Mouse (Mus musculus): ENCODE results near the gene Prickle1.

The Prickle1 gene

DNA sequence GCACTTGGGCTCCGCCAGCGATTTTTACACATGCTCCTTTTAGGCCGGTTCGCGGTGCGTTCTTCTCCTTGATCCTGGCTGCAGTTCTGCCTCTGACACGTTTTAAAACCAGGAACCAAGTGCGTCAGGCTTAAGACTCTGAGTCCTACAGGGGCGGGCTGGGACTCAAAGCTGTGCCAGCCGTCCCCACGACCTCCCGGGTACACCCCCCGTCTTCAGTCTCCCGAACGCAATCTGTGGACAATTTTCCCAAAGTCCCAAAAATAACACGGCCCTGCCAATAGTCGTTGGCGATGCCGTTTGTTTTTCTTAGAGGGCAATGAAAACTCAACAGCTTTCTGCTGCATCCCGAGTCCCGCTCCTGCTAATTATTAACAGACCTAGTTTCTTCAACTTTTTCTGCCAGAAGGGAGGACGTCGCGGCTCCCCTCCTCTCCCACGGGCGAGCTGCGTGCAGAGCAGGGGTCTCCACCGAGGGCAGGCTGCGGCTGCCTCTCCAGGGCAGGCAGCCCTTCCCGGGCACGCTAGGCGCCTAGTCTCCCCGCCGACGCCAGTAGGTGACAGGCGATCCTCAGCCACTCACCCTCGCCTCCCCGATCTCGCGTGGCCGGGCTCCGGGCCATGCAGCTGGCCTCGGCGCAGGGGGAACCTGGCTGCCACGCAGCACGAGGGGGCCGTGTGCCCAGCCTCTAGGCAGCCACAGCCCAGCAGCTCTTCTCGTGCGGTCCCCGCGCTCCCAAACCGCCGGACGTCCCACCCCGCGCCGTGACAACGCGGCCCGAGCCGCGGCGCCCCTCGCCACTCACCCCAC, 598 bp downstream of the Prickle1 start:
- DNase-seq (ENCODE audit: low spot score in 2 of 2), result peak; percentile 37 to 44

DNA sequence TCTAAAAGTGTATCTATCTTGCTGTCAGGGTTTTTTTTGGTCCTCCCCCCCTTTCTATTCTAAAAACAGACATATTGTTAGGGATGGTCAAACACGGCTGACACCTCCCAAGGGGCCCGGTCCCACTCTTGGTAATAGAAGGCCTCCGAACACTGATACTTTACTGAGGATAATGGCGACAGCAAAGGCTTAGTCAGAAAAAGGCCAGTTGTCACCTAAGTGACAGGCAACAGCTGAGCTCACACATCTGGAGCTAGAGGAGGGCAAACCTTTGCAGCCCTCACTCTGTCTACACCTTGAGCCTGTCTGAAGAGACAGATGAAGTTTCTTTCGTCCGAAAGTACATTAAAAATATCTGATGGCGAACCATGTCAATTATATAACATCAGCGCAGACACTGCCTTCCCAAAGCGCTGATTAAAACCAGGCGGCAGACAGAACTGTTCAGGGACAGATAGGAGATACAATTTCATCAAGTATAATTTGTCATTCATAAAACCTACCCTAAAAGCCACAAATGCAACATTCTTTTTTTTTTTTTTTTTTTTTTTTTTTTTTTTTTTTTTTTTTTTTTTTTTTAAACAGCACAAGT, 1.3 kb downstream of the Prickle1 start:
- DNase-seq (ENCODE audit: low spot score in 2 of 2), result no peak

DNA sequence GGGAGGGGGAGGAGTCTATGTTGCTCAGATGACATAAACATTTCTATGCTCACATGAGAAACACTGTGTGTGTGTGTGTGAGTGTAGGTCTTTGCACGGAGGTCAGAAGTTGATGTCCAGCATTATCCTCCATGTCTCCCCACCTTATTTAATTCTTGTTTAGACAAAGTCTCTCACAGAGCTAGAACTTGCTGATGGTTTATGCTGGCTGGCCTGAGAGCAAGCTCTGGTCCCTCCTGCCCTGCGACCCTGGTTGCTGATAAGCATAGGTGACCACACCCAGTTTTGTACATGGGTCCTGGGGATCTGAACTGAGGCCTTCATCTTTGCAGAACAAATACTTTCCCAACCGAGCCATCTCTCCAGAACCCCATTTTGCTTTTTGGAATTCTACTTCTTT, 3.1 kb downstream of the Prickle1 start:
- no peak for DNase-seq (ENCODE audit: low spot score in 2 of 2)

DNA sequence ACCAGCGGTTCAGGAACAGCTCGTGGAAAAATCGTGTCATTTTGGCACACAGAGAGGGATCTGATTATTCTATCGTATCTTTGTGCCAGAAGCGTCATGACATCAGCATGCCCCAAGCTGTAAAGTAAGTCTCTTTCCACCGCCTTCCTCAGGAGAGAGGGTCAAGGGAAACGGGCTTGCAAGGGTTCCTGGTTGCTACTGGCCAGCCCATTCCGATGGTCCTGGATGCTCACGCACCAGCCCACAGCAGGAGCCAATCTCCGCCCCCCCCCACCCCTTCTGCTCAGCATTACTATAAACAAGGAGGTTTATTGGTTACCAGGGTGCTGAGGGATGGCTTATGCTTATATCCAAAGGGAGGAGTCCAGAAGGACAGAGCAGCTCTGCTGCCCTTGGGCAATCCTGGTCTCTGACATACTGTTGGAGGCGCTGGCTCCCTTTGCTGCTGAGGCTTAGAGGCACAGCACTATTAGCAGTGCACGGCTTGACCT, 3.8 kb downstream of the Prickle1 start:
- DNase-seq (ENCODE audit: low spot score in 2 of 2), result no peak

DNA sequence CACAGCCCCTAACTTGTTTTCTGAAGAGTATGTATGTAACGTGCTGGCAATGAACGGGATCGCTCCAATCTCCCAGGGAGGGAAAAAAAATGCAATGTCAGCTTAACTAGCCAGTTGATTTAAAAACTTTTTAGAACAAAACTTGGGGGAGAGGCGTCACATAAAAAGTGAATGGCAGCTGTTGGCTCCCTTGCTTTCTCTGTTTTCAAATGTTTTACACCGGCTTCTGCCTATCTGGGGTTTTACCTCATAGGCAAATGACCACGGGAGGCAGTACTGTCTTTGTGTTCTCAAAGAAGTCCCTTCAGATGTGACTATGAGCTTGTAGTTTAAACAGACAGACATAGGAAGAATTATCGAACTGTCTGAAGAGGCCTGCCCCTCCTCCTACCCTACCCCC, 4.3 kb downstream of the Prickle1 start:
- no peak for DNase-seq (ENCODE audit: low spot score in 2 of 2)

DNA sequence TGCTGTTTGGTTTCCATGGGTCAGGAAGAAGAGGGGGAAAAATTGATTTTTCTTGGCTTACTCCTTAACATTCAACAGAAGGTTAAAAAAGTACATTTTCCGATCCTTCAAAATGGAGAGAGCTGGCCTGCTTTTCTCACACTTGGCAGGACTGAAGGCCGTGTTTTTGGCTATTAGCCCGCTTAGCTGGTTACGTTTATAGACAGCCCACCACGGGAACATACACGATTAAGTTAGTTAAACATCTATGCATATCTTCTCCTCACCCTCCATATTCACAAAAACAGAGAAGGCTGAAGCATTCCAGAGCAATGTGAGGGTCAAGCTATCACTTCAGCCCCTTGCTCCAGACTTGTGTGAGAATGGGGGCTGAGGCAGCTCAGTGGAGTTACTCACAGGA, 7.3 kb downstream of the Prickle1 start:
- no peak for DNase-seq (ENCODE audit: low spot score in 2 of 2)

DNA sequence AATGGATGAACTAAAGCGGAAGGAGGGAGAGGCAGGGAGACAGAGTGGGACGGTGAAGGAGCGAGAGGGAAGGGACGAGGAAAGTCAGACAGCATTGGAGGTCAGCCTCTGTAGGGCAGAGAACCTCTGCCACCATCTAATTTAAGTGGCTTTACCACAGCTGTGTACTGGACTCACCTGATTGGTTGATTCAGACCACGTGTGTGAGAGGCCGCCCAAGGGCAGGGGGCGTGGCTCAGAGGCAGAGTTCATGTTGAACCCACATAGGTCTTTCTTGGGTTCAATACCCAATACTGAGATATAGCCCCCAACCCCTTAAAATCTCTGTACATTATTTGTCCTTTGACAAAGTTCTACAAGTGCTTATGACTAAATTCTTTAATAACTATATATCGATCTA, 8.0 kb downstream of the Prickle1 start:
- no peak for DNase-seq (ENCODE audit: low spot score in 2 of 2)

DNA sequence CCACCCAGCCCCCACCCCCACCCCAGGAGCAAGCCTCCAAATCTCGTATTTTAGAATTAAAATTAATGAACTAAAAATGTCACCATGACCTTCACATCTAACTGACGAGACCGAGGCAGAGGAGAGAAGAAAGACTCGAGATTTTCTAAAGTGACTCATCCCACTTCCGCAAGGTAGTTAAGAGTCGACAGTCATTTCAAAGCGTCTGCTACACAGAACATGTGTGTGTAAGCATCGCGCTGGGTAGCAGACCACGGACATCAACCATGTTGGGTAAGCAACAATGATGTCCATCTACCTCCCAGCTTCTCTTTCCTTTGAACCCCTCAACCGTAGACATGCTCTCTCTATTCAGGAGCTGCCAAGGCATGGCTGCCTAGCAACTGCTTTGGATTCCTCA, 12.6 kb downstream of the Prickle1 start:
- no peak for DNase-seq (ENCODE audit: low spot score in 2 of 2)

DNA sequence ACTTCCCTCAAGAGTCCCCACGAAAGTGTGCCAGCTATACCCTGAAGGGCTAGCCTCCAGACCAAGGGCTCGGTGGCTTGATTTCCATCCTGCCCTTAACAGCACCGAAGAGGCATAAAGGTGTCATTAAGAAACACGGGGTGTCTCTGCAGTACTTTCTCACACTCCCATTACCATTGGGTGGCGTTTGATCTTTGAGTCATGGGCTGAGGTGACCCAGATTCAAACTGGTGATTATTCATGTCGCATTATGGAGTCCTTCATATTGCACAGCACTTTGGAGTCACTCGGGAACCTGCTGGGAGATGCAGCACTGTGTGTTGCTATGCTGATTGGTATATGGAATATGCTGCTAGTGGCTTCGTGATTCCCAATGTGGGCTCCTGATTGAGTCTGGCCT, 14.0 kb downstream of the Prickle1 start:
- DNase-seq (ENCODE audit: low spot score in 2 of 2), result no peak

DNA sequence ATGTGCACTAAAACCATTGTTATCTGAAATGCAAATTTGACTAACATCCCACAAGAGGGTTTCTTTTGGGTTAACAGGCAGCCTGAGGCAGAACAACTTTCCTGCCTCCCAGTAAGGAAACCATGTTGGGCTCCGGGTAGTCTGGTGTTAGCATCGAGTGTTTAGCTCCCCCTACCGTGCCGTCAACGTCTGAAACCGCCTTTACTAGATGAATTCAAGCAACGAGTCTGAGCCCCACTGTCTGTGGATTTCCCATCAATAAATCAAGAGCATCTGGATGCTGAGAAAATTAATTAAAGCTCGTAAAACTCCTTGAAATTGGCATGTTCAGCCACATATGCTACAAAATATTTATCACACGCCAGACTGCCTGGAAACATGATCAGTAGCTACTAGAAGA, 15.8 kb downstream of the Prickle1 start:
- no peak for DNase-seq (ENCODE audit: low spot score in 2 of 2)

DNA sequence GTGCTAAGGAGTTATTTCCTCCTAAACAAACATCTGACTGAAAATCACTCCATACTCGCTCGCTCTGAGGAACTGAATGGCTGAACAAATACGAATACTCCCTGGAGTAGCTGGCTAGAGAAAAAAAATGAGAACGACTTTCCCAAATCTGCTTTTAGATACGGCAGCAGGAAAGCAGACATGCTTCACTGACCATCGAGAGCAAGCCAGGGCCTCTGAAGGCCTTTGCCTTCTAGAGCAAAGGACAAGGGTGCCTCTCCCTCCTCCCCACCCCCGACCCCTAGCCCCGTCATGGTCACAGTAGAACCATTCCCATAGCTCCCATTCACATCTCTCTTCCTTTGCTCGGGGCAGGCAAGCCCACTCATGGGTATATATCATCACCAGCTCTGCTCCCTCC, 16.6 kb downstream of the Prickle1 start:
- DNase-seq (ENCODE audit: low spot score in 2 of 2), result no peak

DNA sequence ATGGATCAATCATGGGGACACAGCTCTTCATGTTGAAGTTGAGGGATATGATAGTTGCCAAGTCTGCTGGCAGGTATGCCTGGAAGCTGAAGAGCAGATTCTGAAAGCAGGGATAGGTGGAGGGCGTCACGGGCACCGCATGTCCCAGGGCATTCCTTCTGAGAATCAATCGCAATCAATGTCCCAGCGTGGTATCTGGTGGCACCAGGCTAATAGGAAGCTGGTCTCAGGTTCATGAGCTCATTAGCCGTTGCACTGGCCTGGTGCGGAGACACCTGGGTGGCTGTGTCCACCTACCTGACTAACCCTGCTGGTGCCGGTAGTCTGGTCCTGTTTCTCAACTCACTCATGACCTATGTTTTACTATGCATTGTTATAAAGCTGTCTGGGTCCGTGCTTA, 19.3 kb downstream of the Prickle1 start:
- no peak for DNase-seq (ENCODE audit: low spot score in 2 of 2)

DNA sequence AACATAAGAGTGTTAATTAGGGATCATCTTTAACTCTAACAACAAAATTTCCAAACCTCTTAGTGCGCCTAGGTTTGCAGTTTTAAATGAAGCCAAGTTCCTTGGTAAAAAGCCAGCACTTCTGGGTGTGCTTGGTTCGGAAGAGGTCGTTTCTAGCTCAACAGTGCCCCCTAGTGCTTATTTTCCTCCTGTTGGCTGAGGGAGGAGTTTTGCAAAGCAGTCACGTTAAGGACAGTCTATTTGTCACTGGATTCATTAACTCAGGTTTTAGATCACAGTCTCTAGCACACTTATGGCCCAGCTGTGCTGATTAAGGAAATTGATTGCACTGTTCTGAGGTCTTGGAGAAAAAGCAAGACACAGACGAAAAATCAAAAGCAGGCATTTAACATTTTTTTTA, 19.8 kb downstream of the Prickle1 start:
- peak; percentile 61 to 91 for DNase-seq (ENCODE audit: low spot score in 2 of 2)

DNA sequence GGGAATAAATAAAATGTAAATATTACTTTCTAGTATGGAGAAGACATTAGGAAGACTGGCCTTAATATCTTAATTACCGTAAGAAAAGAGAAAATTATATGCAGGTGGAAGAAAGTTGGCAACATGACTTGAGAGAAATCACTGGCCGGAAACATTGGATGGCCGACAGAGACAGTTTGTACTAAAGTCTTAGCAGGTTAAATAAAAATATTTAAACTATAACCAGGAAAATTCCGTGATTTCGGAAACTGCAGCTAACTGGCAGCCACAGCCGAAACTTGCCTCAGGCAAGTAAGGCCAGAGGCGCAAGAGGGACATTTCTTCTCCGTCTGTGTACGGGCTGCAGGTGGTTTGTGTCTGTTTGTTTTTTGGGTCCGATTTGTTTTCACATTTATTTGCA, 22.8 kb downstream of the Prickle1 start:
- no peak for DNase-seq (ENCODE audit: low spot score in 2 of 2)

DNA sequence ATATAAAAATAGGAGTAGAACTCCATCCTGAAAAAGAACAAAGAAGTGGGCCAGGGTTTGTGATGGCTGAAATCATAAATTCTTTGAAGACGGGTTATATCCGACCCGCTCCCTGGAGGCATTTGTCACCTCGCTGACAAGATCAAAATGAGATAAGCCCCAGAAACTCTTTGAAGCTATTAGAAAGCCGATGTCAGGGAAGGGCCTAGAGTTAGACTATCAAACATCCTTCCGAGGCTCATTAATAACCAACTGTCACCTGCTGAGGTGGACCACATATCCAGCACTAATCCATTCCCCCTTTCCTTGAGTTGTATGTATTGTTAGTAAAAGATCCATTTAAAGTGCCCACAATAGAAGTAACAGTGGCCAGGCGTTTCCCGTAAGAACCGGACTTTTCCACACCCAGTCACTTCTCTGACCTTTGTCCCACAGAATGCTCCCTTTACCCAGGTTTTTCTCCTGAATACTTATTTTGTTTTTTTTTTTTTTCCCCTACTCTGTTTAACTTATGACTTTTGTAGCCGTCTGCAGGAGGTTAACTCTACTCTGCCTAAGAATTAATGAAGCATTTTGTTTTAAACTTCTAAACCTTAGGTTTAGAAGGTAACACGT, 24.7 kb downstream of the Prickle1 start:
- no peak for DNase-seq (ENCODE audit: low spot score in 2 of 2)

DNA sequence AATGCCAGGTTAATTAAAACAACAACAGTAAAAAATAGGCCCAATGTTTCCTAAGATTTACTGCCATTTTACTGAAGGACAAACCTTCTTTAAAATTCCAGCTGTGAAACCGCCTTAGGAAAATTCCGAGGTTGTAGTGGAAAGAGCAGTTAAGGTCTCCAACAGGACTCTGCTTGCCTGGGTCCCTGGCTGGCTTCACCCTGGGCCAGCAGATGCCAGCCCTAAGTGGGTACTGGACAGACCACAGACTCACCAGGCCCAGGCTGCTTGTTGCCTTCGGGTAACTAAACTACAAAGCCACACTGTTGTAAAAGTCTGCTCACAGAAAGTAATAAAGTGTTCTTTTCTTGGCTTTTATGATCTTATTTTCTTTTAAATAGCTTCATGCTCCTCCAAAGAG, 26.8 kb downstream of the Prickle1 start:
- no peak for DNase-seq (ENCODE audit: low spot score in 2 of 2)

DNA sequence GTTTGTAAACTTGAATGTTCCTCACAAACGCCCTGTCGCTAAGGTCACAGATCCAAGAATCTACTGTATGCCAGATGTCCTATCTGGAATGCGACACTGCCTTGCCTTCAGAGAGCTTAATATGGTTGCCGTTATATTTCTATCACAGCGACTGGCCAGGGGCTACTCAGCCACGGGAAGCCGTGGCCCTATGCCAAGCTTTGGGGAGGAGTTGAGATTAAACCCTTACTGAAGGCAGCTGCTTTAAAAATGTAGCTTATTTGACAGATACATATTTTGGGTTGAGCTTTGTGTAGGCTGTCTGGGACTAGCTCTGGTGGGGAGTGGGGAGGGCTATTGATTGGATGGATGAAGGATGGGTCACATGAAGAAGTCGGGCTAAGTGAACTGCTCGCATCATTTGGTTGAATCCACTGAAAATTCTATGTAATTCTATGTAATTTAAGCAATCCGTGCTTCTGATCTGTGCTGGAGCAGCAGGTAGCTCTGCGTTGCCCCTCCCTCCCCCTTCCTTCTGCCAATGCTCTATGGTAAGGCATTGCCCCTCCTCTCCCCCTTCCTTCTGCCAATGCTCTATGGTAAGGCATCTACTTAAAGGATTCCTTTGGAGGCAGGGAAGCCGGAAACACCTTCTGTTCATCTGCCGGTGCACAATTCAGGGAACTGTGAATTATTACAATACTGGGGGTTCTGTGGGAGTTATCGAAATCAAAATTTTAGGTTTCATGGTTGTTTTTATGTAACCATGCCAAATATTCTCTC, 28.0 kb downstream of the Prickle1 start:
- DNase-seq (ENCODE audit: low spot score in 2 of 2), result no peak

DNA sequence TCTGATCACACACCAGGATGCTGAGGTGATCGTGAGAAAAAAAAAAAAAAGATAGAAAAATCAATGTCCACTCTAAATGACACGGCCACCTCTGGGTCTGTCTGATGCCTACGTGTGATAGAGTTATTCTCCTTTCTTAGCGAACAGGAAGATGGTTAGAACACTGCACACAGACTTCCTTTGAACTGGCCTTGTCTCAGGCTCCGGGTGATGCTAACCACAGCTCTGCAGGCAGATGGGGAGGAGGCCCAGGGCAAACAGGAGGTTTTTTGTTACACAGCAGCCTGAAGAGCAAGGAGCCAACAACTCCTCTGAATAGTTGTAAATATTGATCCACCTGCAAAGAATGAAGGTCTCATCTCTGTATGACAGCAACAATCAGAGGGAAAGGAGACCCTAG, 32.2 kb downstream of the Prickle1 start:
- peak; percentile 26 to 31 for DNase-seq (ENCODE audit: low spot score in 2 of 2)

DNA sequence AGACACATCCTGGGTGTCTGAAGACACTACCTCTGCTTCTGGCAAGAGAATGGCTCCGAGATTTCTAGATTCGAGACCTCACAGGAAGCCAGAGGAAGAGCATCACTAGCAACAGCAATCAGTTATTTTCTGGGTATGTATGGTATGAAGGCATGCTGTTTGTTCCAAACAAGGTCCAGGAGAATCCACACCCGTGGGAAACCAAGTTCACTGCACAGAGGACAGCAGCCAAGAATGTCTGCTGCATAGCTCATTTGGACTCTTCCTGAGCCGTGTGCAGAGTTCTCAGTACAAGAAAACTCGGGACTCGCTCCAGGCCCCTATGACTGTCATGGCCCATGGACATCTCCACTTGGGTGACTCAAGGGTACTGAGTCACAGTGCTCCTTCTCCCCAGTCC, 34.2 kb downstream of the Prickle1 start:
- DNase-seq (ENCODE audit: low spot score in 2 of 2), result no peak

DNA sequence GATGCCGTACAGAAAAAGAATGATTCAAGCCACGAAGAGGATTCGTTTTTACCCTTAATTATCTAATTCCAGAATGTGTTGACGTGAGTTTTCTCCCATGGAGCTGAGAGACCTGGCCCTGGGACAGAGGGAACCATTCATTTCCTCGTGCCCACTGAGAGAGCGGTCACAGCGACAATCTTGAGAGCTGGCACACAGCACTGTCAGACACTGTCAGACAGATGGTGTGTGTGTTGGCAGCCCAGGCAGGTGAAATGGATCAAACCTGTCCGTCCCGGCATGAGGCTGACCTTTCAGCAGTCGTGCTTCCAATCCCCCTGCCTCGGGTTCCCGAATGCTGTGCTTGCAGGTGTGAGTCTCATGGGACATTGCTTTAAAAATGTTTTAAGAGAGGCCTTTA, 37.3 kb downstream of the Prickle1 start:
- DNase-seq (ENCODE audit: low spot score in 2 of 2), result no peak

DNA sequence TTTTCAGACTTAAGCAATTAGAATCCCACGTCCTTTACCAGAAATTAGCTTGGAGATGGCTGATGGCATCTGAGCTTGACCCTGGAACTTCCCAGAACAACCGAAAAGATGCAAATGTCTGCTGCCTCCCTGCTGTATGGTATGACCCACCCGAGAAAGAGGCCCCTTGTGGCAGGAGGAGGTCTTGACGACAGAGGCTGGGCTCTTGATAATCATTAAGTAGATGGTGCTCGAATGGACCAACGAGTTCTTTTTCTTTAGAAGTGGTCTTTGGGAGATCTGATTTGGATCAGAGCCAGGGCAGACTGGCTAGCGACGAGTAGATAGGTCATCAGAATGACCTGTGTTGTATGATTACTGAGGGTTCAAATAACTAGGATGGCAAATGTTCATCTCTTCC, 40.0 kb downstream of the Prickle1 start:
- no peak for DNase-seq (ENCODE audit: low spot score in 2 of 2)

DNA sequence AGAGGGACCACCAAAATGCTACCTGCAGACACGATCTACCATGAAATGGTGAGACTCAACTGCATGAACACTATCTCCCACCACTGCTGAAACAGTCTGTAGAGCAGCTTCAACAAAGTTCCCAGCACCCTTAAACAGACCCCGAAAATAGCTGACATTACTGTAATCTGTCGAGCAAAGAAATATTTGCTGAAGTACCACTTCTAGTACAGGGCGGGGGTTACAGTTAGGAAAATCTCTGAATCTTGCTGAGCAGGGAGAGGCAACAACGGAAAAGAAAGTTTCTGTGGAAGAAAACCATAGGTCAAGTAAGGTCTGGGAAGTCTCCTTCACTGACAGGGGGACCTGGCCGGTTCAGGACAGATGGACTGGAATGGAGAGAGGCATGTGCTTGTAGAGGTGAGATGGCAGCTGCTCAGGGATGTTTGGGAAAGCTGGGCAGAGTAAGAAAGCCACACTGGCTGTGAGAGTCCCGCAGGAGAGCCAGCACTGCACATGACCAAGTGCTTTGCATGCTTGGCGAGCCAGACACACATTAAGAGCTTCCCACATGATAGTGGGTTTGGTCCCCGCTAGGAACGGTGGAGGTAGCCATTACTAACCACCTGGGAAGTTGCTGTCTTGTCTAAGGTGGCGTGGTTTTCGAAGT, 41.4 kb downstream of the Prickle1 start:
- DNase-seq (ENCODE audit: low spot score in 2 of 2), result no peak

Data from thymus, postnatal 10 days (tissue).